Mouse (Mus musculus) naive thymus-derived CD4-positive, alpha-beta T cell, adult 5 months (primary cell): Measurements from ENCODE around the gene Methig1. TPM values are rescaled to one million over a fixed set of nuclear protein-coding genes. Genes with fewer than 3 reads are reported as not detected.

Source experiments
- polyA plus RNA-seq: library from polyadenylated mRNA; unstranded; fragments of 100-300 nt; shearing (Covaris generic); gene quantifications from one replicate; pipeline ENCODE4 v1.2.1, GENCODE M21; 2017

The Methig1 gene
- polyA plus RNA-seq, result not detected

DNA sequence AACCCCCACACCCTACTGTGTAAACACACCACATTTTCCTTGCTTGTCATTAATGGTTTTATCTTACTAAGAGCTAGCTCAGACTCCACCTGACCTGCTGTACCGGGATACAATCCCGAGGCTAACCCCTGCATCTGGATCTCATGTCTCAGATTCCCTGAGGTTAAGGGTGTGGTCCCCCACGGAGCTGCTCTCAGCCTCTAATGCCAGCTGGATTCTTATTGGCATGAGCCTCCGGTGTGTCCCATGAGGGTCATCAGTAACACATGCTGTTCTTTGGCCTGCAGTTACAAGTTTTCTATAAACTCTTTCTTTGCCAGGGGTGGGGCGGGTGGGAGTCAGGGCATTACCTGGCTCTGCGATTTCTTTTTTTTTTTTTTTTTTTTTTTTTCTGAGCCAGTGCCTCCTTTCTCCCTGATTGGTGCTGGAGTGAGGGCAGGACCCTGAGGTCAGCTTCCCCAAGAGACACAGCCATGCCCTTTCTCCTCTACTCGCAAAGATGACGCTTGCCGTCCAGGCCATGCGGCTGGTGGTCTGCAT, at the start of gene Methig1, which contains the start of gene Mettl7a2:
Gene Methig1, plus strand, starts transcription at position 439 of the 540 bp plus-strand sequence.
Gene Mettl7a2, plus strand, starts transcription at position 490 of the 540 bp plus-strand sequence.

DNA sequence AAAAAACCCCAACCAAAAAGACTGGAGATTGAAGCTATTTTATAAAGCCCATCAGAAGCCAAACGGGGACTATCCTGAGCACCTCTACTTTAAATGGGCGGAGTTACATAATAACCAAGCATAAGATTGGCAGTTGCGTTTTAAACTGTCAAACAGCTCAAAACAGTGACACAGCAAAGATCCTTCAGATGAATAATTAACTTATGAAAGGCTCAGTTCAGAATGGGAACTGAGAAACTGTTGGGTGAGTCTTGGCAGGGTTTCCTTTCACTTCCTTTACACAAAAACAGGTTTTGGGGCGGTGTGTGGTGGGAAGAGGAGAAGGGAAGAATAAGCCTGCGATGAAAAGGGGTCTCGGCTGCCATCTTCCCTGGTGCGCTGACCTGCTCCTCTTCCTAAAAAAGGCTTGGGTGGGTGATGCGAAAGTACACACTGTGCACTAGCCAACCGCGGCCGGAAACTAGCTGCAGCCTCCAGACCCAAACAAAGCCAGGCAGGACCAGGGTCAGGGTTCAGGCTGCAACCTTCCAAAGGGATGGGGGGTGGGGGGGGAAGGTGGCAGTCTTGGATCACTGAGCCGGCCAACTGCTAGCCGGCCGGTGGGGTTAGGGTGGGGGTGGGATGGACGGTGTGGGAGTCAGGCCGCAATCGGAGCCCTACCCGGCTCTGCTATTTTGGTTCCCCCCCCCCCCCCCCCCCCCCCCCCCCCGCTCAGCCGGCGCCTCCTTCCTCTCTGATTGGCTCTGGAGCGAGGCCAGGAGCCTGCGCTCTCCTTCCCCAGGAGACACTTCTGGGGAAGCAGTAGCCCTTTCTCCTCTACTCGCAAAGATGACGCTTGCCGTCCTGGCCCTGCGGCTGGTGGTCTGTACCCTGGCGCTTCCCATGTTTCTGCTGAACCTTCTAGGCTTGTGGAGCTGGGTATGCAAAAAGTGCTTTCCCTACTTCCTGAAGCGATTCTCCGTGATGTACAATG, 48.6 kb upstream of the Methig1 start, which contains the start of gene Mettl7a1:
Gene Mettl7a1, plus strand, starts transcription at position 122 of the 973 bp plus-strand sequence.

DNA sequence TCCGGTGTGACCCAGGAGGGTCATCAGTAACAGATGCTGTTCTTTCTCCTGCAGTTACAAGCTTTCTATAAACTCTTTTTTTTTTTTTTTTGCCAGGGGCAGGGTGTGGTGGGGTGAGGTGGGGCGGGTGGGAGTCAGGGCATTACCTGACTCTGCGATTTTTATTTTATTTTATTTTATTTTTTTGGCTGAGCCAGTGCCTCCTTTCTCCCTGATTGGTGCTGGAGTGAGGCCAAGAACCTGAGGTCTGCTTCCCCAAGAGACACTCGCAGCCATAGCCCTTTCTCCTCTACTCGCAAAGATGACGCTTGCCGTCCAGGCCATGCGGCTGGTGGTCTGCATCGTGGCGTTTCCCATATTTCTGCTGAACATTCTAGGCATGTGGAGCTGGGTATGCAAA, 18.3 kb upstream of the Methig1 start, which contains the start of gene Mettl7a3:
Gene Mettl7a3, plus strand, starts transcription at position 301 of the 400 bp plus-strand sequence.

GRCm38 (mm10) chr15:100364242-100364641, 11.3 kb downstream of the Methig1 start, which contains the start of gene Higd1c:
TSS of gene Higd1c (plus strand) at chr15:100364542.

DNA sequence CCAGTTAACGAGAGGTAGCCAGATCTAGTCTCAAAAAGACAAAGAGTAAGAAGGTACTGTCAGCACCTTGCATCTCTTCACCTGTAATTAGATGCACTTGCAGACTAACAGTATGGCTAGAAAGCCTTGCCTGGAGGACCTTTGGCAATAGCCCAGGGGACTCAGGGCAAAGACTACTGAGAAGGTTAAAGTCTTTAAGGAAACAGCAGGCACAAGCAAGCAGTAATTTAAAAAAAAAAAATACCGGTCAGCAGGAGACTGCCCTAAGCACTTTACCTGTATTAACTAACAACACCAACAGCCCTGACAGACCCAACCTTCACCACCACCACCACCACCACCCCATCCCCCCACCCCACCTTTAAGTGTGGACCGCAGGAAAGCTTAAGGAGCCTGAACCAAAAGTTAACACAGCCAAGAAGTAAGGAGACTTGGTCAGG, 68.8 kb downstream of the Methig1 start, which contains the start of gene Gm5475:
Gene Gm5475, plus strand, starts transcription at position 390 of the 440 bp plus-strand sequence.

DNA sequence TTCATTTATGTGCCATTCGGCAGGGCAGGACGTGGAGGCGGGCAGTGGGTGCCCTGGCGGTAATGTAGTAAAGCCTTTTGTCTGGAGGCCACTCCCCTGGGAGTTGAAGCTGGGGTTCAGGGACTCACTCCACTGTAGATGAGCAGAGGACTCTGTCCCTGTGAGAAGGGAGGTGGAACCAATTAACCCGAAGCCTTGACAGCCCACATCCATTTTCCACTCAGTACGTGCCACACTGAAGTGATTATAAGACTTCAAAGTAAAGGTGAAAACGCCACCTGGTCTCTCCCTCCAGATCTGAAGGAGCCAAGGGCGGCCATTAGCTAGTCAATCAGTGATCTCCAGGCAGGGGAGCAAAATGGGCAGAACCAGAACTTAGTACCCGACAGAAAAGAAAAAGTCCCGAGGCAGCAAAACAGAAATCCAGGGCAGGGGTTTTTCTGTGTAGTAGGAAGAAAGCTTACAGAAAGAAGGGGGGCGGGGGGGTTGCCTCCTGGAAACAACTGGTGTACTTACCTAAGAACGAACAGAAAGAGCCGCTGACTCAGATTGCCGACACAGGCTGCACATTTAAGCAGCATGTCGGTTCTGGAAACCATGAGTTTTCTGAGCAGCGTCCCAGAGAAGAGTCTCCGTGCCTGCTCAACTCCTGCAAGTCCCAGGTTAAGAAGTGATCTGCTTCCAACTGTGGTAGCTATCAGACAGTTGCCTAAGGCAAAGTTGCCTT, 71.6 kb downstream of the Methig1 start, which contains the start of gene Slc11a2:
Gene Slc11a2, minus strand, starts transcription at position 677 of the 727 bp plus-strand sequence.

Other genes with a start within 250 kb of the Methig1 start
- 83.2 TPM for gene Atf1, start 125.3 kb upstream of the Methig1 start, polyA plus RNA-seq
- gene Tmprss12, start 72.3 kb upstream of the Methig1 start, polyA plus RNA-seq, result not detected
- gene Mettl7a1, start 49.0 kb upstream of the Methig1 start, polyA plus RNA-seq, result 1.8 TPM
- not detected for gene Mettl7a3, start 18.2 kb upstream of the Methig1 start, polyA plus RNA-seq
- not detected for gene Mettl7a2, start 51 bp downstream of the Methig1 start, polyA plus RNA-seq
- not detected for gene Higd1c, start 11.4 kb downstream of the Methig1 start, polyA plus RNA-seq
- 0.14 TPM for gene Gm5475, start 69.0 kb downstream of the Methig1 start, polyA plus RNA-seq
- 34.9 TPM for gene Slc11a2, start 71.9 kb downstream of the Methig1 start, polyA plus RNA-seq
- gene Letmd1, start 115.9 kb downstream of the Methig1 start, polyA plus RNA-seq, result 46.0 TPM
- gene Csrnp2, start 142.3 kb downstream of the Methig1 start, polyA plus RNA-seq, result 21.0 TPM
- gene Tfcp2, start 198.9 kb downstream of the Methig1 start, polyA plus RNA-seq, result 8.1 TPM
- 105 TPM for gene Pou6f1, start 246.8 kb downstream of the Methig1 start, polyA plus RNA-seq